Mouse (Mus musculus) testis, adult 2 months (tissue): ENCODE data around the gene Irak4. TPM values are rescaled to one million over a fixed set of nuclear protein-coding genes. Genes with fewer than 3 reads are reported as not detected.

Experiments
- H3K27ac ChIP-seq: fragments of 200-500 bp; 2 replicates; pipeline ENCODE4 v1.5.1; 2012; ENCODE audit warnings: low read depth, low read length; ENCODE audit not compliant: control insufficient read depth, insufficient read depth
- H3K27me3 ChIP-seq: fragments of 200-500 bp; 2 replicates; pipeline ENCODE4 v1.6.1; 2012; ENCODE audit warnings: mild to moderate bottlenecking, low read length, moderate library complexity; ENCODE audit not compliant: control insufficient read depth, insufficient read depth
- H3K36me3 ChIP-seq: fragments of 200-500 bp; 2 replicates; pipeline ENCODE4 v1.6.1; 2012; ENCODE audit warnings: mild to moderate bottlenecking, low read length; ENCODE audit not compliant: control insufficient read depth, insufficient read depth
- H3K4me1 ChIP-seq: fragments of 200-500 bp; 2 replicates; pipeline ENCODE4 v1.6.1; 2012; ENCODE audit warnings: low read length; ENCODE audit not compliant: control insufficient read depth, insufficient read depth
- H3K4me3 ChIP-seq: fragments of 200-500 bp; 2 replicates; pipeline ENCODE4 v1.5.1; 2012; ENCODE audit warnings: low read depth, mild to moderate bottlenecking, low read length, moderate library complexity, mixed read lengths; ENCODE audit not compliant: control insufficient read depth
- CTCF ChIP-seq: fragments of 200-500 bp; IDR thresholded peaks from 2 replicates; pipeline ENCODE4 v1.5.1; 2012; ENCODE audit warnings: low read depth, mild to moderate bottlenecking, inconsistent platforms, low read length, moderate library complexity; ENCODE audit not compliant: control insufficient read depth, insufficient read depth, insufficient replicate concordance
- POLR2A ChIP-seq: fragments of 200-500 bp; IDR thresholded peaks from 2 replicates; pipeline ENCODE4 v1.6.1; 2012; ENCODE audit warnings: low read depth, mild to moderate bottlenecking, inconsistent platforms, low read length, moderate library complexity; ENCODE audit not compliant: control insufficient read depth
- polyA plus RNA-seq: library from polyadenylated mRNA; depleted of rRNA; stranded (reverse); fragments of >200 nt; gene quantifications from 2 replicates; pipeline ENCODE4 v1.2.3, GENCODE M21; 2012

Gene Irak4
- polyA plus RNA-seq, 1 experiment, result 5.1 TPM

GRCm38 (mm10) chr15:94558895-94559656 is 15.6 kb downstream of the Irak4 start:
- Histone ChIP-seq H3K4me3 (no peak overlapping the region), H3K4me1 (peaks cover 4% of the 10 kb centered on the region; the same call in 1 of the 2 replicates), H3K27me3 (no peaks in the 10 kb centered on the region), H3K27ac (no peak overlapping the region), H3K36me3 (no peaks in the 10 kb centered on the region)
- no peak for TF ChIP-seq CTCF
- TF ChIP-seq POLR2A, result no peak

- no peaks in the 10 kb centered on the region for H3K27me3 ChIP-seq
- no peak overlapping the region for H3K27ac ChIP-seq
- H3K36me3 ChIP-seq, result no peaks in the 10 kb centered on the region
- peaks cover 4% of the 10 kb centered on the region; the same call in 1 of the 2 replicates for H3K4me1 ChIP-seq
- no peak for TF ChIP-seq CTCF
- TF ChIP-seq POLR2A, result no peak
- H3K4me3 ChIP-seq, result no peak overlapping the region
These were observed 21.5 kb downstream of the Irak4 start for GRCm38 (mm10) chr15:94564909-94565308.

- H3K27ac ChIP-seq, result no peak overlapping the region
- H3K36me3 ChIP-seq, result no peaks in the 10 kb centered on the region
- H3K27me3 ChIP-seq, result no peaks in the 10 kb centered on the region
- TF ChIP-seq POLR2A (no peak), CTCF (no peak)
- H3K4me1 ChIP-seq, result peaks cover 4% of the 10 kb centered on the region; the same call in 1 of the 2 replicates
- no peak overlapping the region for H3K4me3 ChIP-seq
These were observed 22.4 kb downstream of the Irak4 start for GRCm38 (mm10) chr15:94565854-94566253.

- TF ChIP-seq POLR2A, result no peak
- TF ChIP-seq CTCF, result no peak
- no peaks in the 10 kb centered on the region for H3K4me1 ChIP-seq
- no peak overlapping the region for H3K27ac ChIP-seq
- H3K27me3 ChIP-seq, result no peaks in the 10 kb centered on the region
- H3K4me3 ChIP-seq, result no peak overlapping the region
- H3K36me3 ChIP-seq, result no peaks in the 10 kb centered on the region
These were observed 25.2 kb downstream of the Irak4 start for GRCm38 (mm10) chr15:94568496-94569182.

- Histone ChIP-seq H3K36me3 (no peaks in the 10 kb centered on the region), H3K4me1 (no peaks in the 10 kb centered on the region), H3K4me3 (no peak overlapping the region), H3K27ac (no peak overlapping the region), H3K27me3 (no peaks in the 10 kb centered on the region)
- TF ChIP-seq CTCF (no peak), POLR2A (no peak)
These were observed 28.1 kb downstream of the Irak4 start for GRCm38 (mm10) chr15:94571501-94571900.

GRCm38 (mm10) chr15:94572746-94573145 is 29.3 kb downstream of the Irak4 start:
- H3K27ac ChIP-seq, result no peak overlapping the region
- no peaks in the 10 kb centered on the region for H3K4me1 ChIP-seq
- no peaks in the 10 kb centered on the region for H3K36me3 ChIP-seq
- no peak for TF ChIP-seq POLR2A
- TF ChIP-seq CTCF, result no peak
- no peaks in the 10 kb centered on the region for H3K27me3 ChIP-seq
- H3K4me3 ChIP-seq, result no peak overlapping the region

GRCm38 (mm10) chr15:94574566-94575268 is 31.3 kb downstream of the Irak4 start:
- TF ChIP-seq POLR2A (no peak), CTCF (no peak)
- H3K27me3 ChIP-seq, result no peaks in the 10 kb centered on the region
- no peak overlapping the region for H3K4me3 ChIP-seq
- no peaks in the 10 kb centered on the region for H3K4me1 ChIP-seq
- H3K27ac ChIP-seq, result no peak overlapping the region
- no peaks in the 10 kb centered on the region; the same call in 1 of the 2 replicates for H3K36me3 ChIP-seq
